Mouse (Mus musculus): ENCODE measurements at regions not wholly inside any gene's neighbourhood (a gene's known extent, or its start where the extent isn't known, plus 50 kb on each side); places are given as distances from the start of the nearest gene placed in this dataset.

- no peak overlapping the region for H3K4me2 ChIP-seq
- H3K9me3 ChIP-seq: no peaks in the 10 kb centered on the region
- no peaks in the 10 kb centered on the region for H3K36me3 ChIP-seq
- H3K9ac ChIP-seq: no peak overlapping the region
- no peak overlapping the region for H3K4me3 ChIP-seq
- 91% methylated on average over 11 of the region's 11 CpGs for WGBS
- no peak for ATAC-seq (ENCODE audit: low FRiP score)
- H3K27ac ChIP-seq: no peak overlapping the region
- no peaks in the 10 kb centered on the region for H3K27me3 ChIP-seq
- H3K4me1 ChIP-seq (replicated peaks): peaks cover 12% of the 10 kb centered on the region
Measured at GRCm38 (mm10) chr5:149961178-149961577, 57.3 kb upstream of the Rxfp2 start.

GRCm38 (mm10) chr5:149964748-149965147, 53.7 kb upstream of the Rxfp2 start:
- H3K4me2 ChIP-seq: peak overlapping the region; percentile 38
- WGBS: 14% methylated on average over 13 of the region's 13 CpGs
- peak overlapping the region; percentile 11; the same call in 1 of the 2 replicates for H3K4me3 ChIP-seq
- no peak overlapping the region for H3K9ac ChIP-seq
- H3K27ac ChIP-seq: peak overlapping the region; percentile 36
- no peaks in the 10 kb centered on the region for H3K9me3 ChIP-seq
- no peaks in the 10 kb centered on the region for H3K27me3 ChIP-seq
- peak; percentile 65; the same call in 1 of the 2 replicates for ATAC-seq (ENCODE audit: low FRiP score)
- H3K36me3 ChIP-seq: no peaks in the 10 kb centered on the region
- H3K4me1 ChIP-seq (replicated peaks): peaks cover 12% of the 10 kb centered on the region

All from hindbrain, embryonic 13.5 days (tissue).